Mouse (Mus musculus): Measurements from ENCODE around the gene Inpp5d. TPM values are rescaled to one million over a fixed set of nuclear protein-coding genes. Genes with fewer than 3 reads are reported as not detected.

Inpp5d gene
- 1 to 10 TPM; 1.8 to 3.9 (median 2.6) TPM for total RNA-seq (2022)

DNA sequence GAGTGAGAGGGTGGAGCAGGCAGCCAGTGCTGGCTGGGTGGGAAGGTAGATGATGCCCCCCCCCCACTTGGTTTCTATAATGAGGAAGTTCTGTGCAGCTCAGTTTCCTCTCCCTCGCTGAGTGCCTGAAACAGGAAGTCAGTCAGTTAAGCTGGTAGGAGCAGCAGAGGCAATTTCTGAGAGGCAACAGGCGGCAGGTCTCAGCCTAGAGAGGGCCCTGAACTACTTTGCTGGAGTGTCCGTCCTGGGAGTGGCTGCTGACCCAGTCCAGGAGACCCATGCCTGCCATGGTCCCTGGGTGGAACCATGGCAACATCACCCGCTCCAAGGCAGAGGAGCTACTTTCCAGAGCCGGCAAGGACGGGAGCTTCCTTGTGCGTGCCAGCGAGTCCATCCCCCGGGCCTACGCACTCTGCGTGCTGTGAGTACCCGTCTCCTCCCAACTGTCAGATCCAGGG, at the start of gene Inpp5d:
TSS of gene Inpp5d (plus strand) at position 102 of the 458 bp plus-strand sequence.
- DNase-seq (ENCODE audit: low spot score in 2 of 2) = no peak

- no peak for DNase-seq (ENCODE audit: low spot score in 2 of 2)
These were observed 46.9 kb upstream of the Inpp5d start for GRCm38 (mm10) chr1:87573261-87573660.

DNA sequence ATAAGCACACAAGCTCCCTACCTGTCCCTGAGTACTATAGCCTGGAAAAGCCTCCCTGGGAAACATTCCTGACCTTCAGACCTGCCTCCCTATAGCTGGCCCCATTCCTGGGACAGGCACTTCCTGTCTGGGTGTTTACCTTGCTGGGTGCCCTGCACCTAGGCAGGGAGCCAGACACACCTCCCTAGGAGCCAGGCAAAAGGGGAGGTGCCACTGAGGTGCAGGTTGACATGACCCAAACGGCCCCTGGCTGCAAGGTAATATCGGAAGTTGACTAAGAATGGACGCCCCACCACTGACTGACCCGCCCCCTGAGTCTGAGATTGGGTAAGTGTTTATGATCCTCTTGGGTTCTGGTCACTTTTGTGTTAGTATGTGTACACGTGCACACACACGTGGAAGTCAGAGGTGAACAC, 46.3 kb upstream of the Inpp5d start, which contains the start of gene Ngef:
TSS of gene Ngef (minus strand) at position 71 of the 416 bp plus-strand sequence.
- DNase-seq (ENCODE audit: low spot score in 2 of 2) = no peak

GRCm38 (mm10) chr1:87574353-87574752, 45.8 kb upstream of the Inpp5d start:
- no peak for DNase-seq (ENCODE audit: low spot score in 2 of 2)

DNA sequence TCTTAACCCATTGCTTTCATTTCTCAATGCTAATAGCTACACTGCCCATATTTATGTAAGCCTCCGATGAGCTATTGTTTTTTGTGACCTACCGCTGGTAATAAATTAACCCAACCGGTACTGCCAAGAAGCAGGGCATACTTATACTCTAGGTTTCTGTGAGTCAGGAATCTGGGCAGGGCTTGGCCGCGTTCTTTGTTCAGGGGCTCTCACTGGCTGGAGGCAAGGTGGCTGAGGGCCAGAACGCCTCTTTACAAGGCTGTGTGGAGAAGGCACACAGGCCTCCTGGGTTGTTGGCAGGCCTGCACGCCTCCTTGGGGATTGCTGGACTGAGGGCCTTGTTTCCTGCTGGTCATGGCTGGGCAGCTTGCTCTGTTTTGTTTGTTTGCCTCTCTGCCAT, 45.3 kb upstream of the Inpp5d start:
- DNase-seq (ENCODE audit: low spot score in 2 of 2) = no peak

GRCm38 (mm10) chr1:87578965-87579364, 41.1 kb upstream of the Inpp5d start:
- DNase-seq (ENCODE audit: low spot score in 2 of 2) = no peak

DNA sequence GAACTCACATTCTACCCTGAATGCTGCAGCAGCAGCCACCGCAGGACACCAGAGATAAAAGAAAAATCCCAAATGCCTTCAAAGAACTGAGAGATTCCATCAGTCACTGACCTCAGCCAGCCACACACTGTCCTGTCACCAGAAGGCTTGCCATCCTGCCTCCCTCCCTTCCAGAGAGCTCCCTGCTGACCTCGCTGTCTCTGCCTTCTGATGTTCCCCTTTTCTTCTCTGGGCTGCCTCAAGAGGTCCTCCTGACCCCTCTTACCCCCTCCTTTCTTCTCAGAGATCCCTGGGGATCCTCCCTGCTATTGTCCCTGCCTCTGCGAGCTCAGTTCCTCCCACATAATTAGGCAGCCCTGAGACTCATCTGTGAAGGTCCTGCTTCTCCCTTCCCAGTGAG, 39.3 kb upstream of the Inpp5d start:
- DNase-seq (ENCODE audit: low spot score in 2 of 2) = no peak

GRCm38 (mm10) chr1:87589162-87589561, 30.9 kb upstream of the Inpp5d start:
- no peak for DNase-seq (ENCODE audit: low spot score in 2 of 2)

DNA sequence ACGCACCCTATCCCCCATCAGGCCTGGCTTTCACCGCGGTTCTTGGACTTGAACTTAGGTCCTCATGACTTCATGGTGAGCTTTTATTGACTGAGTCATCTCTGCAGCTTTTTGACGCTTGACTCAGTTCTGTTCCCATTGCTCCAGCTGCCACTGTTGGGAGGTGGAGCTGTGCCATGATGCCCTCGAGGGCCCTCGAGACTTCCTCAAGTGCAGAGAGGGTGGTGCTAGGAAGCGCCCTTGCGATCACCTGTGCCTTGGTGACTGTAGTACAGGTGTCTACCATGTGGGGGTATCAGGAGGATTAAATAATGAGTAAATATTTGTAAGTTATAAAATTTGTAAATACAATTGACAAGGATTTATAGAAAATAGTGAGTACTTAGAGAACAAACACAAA, 30.1 kb upstream of the Inpp5d start:
- DNase-seq (ENCODE audit: low spot score in 2 of 2) = no peak

GRCm38 (mm10) chr1:87594261-87594660, 25.9 kb upstream of the Inpp5d start:
- DNase-seq (ENCODE audit: low spot score in 2 of 2) = peak in 1 of 2 experiments; percentile 47

DNA sequence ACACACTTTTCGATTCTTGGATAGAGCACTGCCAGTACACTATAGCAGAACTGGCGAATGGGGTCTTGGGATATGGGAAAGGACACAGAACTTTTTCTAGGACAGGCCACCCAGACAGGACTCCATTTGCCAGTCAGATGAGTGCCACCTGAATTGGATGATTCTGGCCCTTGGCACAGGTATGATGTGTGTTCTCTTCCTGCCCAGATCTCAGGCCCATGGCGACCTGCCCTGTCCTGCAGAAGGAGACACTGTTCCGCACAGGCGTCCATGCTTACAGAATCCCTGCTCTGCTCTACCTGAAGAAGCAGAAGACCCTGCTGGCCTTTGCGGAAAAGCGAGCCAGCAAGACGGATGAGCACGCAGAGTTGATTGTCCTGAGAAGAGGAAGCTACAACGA, 25.4 kb upstream of the Inpp5d start:
- no peak for DNase-seq (ENCODE audit: low spot score in 2 of 2)

- no peak for DNase-seq (ENCODE audit: low spot score in 2 of 2)
These were observed 19.6 kb upstream of the Inpp5d start for GRCm38 (mm10) chr1:87600533-87600932.

DNA sequence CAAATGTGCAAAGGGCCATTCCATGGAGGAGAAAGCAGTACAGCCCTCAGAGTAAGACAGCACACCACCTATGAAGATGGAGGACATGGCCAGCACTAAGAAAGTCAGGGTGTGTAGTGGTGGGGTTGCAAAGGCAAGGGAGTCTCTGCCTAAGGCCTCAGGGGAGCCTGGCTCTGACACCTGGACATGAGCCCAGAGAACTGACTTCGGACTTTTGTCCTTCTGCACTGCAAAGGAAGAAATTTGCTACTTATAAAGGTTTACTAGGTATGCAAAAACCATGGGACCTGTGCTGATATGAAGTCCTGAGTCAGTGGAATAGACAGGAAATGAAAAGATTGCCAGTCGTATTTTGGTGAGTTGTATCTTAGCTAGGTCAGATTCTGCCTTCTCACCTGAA, 18.3 kb upstream of the Inpp5d start:
- DNase-seq (ENCODE audit: low spot score in 2 of 2) = no peak

- no peak for DNase-seq (ENCODE audit: low spot score in 2 of 2)
These were observed 16.7 kb upstream of the Inpp5d start for GRCm38 (mm10) chr1:87603389-87603788.

DNA sequence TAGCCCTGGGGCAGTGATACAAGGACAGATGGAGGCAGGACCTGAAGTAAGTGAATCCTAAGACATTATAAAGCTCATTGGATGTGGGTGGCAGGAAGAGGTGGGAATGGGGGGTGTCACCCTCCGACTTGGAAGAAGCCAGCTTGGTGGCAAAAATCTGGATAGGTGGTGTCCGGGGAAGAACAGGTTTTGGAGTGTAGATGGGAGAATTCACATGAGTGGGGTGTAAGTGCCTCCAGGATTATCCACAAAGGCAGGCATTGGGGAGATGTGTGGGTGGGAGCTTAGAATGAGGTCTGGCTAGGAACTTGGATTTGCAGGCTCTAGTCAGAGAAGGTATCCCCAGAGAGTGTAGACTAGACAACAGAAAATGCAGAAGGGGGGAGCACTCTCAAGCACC, 14.8 kb upstream of the Inpp5d start:
- no peak for DNase-seq (ENCODE audit: low spot score in 2 of 2)

DNA sequence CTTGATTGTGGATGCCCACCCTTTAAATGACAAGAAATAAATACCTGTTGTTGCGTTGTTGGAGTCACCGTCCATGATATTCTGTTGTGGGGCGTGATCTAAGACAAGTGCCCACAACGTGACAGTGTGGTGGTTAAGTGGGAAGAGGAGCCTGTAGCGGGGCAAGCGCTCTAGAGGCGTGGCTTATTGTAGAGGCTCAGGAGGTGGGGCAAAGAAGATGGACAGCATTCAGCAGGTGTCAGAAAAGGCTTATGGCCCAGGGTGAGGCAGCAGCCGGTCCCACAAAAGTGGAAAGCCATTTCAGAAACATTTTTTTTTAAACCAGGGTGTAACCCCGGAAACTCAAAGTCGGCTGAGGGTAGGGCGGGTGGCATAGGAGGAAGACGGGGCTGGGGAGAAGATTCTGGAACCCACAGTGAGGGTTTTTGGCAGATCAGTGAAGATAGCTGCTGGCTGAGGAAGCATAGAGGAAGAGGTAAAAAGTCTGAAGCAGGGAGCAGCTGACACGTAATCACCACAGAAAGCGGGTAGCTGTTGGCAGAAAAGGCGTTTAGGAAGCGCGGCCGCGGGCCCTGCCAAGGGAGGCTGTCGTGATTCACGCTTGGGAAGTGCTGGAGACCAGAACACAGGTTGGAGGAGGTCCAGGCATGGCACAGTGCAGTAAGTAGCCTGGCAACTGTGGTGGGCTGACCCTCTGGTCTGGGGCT, 12.6 kb upstream of the Inpp5d start:
- DNase-seq (ENCODE audit: low spot score in 2 of 2) = peak in 1 of 2 experiments; percentile 36

- DNase-seq (ENCODE audit: low spot score in 2 of 2) = peak; percentile 45 to 46
These were observed 11.6 kb upstream of the Inpp5d start for GRCm38 (mm10) chr1:87608416-87609046.

DNA sequence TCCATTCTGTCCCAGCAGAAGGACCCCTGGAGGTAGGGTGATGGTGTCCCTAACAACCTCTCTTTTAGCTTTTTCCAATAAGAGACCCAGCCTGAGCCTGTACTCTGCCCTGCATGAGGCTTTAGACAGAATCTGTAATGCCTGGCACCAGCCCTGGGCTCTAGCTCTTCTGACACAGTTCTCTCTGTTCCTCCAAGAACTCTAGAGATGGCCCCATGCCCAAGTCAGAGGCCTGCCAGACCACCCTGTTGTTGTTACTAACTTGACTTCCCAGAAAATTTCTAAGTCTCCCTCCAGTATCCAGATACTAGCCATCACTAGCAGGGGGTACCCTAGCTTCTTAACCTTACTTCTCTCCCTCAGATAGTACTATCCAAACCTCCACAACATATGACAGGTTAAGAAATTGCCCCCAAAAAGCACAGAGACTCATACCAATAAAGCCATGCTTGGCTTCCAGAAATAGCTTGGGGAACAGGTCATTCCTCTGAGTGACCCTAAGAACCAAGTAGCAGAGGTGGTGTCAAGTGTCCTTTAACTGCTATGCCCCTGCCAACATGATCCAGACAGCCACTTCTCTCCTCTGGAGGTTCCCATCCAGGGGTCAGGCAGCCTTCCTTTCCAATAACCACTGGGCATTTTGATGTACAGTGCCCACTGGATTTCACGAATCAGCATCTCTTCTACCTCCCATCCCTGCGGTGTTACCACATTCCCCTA, 5.4 kb upstream of the Inpp5d start:
- peak in 1 of 2 experiments; percentile 46 for DNase-seq (ENCODE audit: low spot score in 2 of 2)

GRCm38 (mm10) chr1:87620693-87621092, 581 bp downstream of the Inpp5d start:
- DNase-seq (ENCODE audit: low spot score in 2 of 2) = no peak

DNA sequence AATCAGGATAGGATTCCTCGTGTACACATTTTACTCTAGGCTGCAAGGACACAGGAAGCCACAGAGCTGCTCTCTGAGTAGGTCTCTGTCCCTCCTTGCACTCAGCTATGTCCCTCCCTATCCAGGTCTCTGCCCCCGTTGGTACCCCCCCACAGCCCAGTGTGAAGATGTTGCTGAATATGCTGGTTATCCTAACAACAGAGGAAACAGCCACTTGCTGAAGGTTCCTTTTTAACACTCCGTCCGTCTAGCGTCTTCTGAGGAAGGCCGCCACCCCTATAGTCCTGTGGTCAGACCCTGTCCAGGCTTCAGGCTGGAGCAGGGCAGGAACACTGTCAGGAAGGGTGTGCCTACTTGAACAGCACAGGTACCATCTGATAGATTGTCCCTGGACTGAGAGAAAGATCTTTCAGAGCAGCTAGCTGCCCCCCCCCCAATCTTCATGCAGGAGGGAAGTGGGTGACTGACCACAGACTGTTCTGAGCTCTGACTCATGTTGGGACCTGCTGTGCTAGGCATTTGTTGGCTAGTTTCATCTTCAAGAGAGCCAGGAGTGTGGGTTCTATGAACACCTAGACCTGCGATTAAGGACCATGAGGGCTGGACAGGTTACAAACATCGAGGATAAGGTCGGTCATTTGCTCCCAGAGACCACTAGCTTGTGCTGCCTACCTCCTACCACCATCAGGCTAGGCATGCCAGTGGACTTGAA, 1.2 kb downstream of the Inpp5d start:
- no peak for DNase-seq (ENCODE audit: low spot score in 2 of 2)

DNA sequence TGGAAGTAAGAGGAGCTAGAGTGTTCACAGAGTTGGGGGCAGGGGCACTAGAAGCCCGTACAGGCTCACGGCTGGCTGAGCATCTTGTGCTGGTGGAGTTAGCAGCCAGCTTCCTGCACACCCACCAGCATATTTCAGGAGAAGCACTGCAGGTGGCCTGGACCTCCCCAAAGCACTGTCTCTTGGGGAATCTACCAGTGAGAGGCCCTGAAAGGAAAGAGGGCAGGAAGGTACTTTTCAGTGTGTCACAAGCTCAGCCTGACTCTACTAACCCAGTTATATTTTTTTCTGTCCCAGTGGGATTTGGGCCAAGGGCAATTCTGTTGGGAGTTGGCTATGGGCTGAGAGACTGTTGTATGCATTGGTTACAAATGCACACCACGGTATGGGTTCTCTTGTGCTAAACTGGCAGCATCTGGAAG, 1.8 kb downstream of the Inpp5d start:
- DNase-seq (ENCODE audit: low spot score in 2 of 2) = no peak

Data from gastrocnemius, adult 8-10 months (tissue).